Mouse (Mus musculus) lung, postnatal 10 days (tissue): ENCODE measurements around the gene Rnf144b.

ENCODE experiments used
- DNase-seq: peaks from one replicate; pipeline ENCODE4 v3.0.0; 2021

Gene Rnf144b

DNA sequence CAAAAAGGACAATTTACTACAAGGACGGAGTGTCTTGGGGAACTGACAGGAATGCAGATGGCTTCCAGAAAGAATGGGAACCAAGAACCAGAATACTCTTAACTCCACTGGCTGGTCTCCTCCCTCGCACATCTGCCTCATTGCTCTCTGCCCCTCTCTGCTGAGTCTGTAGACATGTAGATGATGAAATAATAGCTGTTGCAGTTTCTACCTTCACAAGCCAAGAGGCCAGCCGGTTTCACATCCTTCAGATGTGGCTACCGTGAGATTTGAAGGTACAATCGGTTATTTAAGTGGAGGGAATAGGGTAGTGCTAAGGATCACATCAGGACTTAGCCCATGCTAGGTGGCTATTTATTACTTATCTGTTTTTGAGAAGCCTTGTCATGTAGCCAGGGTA lies 59.9 kb downstream of the Rnf144b start:
- DNase-seq = no peak

DNA sequence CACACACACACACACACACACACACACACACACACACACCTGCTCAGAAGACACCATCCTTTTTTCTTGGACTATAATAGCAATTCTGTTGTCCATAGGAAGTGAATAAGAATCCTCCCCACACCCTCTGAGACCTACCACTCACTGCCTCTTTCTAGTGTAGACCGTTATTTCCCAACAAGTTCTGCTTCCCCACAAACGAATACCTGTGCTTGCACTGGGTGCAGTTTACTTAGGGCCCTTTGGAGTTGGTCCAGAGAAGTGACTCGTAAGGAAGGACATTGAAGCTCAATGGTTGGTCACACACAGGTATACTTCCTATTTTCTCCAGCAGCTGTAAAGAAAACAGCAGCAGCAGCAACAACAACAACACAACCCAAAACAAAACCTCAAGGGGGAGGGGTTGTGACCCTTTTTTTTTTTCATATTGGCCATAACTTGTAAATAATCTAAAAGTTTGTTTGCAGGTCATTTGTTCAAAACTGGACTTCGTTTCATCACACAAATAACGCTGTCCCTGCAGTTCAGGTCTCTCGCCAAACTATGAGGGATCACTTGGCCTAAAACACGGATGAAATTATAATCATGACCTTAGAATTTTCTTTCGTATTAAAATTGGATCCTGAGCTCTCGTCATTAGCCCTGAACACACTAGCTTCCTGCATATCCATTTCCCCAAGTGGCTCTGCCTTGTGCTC lies 60.7 kb downstream of the Rnf144b start:
- no peak for DNase-seq

DNA sequence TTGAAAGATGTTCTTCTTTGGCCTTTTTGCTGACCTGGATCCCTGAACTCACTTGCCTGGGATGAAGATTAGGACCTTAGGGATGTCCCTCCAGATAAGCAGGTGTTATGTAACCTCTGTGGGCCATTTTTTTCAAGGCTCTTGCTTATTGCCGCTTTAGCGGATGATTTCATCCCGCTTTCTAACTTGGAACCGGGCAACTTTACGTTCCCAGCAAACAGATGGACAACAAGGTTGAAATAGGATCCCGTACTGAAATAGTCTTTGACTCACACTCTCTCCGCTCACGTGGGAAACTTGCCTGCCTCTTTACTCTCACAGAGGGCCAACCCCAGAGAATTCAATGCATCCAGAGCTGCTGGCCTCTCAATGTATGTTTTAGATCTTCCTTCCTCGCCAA lies 61.3 kb downstream of the Rnf144b start:
- DNase-seq = no peak

DNA sequence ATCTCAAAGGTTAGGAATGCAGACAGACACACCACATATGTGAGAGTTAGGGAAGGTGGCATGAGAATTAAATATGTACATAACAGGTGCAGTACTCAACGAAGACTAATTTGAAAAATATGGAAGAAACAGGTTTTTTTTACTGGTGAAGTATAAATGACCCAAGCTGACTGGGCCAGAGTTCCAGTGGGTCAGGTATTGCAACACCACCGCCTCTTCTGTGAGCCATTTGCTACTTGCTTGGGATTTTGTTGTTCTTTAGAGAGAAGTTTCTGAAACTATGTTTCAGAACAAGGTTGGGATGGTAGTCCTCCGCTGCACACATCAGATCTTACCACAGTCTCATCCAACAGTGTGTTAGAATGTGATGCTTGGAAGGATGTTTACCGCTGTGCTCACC lies 65.4 kb downstream of the Rnf144b start:
- no peak for DNase-seq

DNA sequence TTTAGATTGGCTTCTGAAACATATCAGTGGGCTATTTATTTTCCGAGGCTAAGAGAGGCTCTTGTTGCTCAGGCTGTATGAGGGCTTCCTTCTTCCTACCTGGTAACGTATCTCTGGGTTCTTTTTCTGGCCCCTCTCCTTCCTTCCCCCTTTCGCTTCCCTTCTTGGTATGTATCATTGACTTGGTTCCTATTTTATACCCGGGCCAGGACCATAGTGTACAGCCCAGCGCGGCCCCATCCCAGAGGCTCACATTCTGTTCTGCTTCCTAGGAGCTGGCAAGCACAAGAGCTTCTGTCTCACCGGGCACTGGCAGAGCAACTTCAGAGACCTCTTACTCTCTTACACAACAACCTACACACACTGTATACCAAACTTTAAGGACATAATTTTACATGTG lies 67.5 kb downstream of the Rnf144b start:
- no peak for DNase-seq

DNA sequence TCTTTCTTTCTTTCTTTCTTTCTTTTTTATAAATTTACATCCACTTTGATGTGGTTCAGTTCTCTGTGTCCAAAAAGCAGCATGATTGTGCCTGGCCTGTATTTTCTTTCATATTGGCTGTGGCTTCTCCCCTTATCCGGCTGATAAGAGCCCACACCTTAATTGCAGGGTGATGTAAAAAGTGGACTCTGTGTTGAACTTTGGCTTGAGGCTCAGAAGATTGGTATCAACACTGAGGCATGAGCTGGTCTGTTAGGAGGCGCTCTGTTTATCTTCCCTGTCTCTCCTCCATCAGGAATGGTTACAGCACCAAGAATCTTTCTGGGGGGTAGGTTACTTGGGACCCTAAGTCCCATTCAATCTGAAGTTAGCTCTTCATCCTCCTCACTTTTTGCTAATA lies 69.7 kb downstream of the Rnf144b start:
- no peak for DNase-seq

DNA sequence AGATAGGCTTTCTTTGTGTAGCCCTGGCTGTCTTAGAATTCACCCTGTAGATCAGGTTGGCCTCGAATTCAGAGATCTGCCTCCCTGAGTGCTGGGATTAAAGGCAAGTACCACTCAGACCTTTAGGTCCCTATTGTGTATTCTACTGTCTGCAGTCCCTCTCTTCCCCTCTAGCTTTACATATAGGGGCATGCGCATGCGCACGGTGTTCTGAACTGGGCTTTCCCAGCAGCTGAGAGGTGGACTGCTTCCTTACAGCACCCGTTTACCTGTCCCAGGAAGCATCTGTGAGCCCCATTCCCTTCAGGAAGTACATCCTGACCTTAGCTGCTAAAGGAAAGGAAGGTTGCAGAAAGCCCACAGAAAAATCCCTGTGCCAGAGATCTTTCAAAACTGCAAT lies 70.3 kb downstream of the Rnf144b start:
- no peak for DNase-seq

DNA sequence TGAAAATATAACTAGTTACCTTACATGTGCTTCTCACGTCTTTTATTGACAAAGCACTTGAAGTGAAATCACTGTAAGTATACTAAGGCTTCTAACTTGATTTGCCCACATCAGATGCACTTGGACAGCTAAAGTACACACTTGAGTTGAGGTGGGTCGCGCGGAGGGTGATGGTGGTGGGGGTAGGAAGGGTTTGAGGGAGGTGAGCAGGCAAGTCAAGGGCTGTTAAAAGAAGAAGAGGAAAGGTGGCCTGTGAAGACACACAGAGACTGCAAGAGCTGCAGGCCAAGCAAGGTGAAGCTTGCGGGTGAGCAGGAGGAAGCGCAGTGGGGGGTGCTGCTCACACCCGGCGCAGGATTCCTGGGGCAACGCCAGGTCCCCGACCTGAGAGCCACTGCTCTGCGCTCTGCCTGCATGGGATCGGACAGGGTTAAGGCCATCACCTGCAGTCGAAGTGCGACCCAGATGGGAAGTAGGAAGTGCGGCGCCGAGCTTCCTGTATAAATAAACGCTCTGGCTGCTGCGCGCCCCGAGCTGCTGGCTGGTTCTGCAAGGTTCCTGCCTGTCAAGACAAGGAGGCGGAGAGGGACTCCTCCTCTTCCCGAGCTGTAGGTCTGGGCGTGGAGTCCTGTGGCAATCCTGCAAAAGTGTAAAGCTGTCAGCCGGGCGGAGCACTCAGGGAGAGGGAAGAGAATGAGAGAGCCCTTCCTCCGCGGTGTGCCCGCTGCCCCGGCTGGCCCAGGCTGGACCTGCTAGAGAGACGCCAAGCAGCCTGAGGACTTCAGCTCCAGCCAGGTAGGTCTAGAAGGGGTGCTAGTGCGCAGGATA lies 71.1 kb downstream of the Rnf144b start:
- peak; percentile 87 for DNase-seq

DNA sequence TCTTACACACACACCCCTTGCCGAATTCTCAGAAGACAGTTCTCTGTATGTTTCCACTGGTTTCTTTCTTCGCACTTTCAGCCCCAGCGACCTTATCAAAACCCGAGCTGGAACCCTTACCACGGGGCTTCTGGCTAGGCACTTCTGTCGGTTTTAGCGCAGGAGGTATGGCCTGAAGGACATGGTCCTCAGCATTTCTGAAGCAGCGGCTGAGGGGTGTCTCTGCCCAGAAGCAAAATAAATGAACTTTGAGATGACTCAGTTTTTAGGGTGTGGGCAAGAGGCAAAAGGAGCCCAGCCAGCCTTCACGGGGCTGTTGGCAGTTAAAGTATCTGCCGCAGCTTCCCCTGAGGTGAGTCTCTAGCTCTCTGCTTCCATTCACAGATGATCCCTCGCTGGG lies 72.2 kb downstream of the Rnf144b start:
- DNase-seq = no peak

DNA sequence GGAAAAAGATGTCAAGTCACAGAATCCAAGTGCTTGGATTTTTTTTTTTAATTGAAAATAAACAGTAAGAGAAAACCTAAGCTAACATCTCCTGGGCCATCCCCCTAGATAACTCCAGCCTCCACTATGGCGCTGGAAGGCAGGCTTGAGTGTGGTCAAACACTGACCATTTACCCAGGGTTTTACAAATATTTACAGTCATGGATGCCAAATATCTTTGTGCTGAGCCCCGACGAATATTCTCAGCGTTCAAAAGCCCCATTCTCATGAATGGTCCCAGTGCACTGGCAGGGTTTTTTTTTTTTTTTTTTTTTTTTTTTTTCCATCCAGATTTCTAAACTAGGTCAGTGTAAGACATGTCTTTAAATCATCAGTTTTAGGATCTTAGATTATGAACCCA lies 73.0 kb downstream of the Rnf144b start:
- DNase-seq = no peak

DNA sequence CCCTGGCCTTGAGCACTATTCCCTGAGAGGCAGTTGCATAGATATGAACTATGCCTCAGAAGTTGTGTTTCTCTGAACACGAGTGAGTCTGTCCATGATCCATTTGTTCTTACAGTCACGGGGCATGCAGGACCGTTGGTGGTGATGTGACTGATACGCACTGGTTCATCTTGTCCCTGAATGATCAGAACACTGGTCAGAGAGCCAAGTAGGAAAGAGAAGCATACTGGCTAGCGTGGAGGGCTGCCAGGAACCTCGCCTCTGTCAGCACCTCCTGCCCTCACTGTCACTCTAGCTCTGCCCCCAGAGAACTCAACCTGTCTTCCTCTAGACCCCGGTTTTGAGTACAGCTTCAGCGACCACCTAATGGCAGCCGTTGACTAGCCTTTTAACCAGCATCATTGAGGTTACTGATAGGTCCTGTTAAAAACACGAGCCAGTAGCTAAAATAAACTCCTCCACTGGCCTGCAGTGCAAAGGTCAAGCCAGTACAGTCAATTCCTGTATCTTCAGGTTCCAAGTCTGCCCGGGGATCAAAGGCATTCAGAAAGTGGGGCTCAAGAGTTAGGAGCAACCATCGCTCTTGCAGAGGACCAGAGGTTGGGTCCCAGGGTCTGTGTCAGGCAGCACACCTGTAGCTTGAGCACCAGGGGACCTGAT lies 77.7 kb downstream of the Rnf144b start:
- no peak for DNase-seq

DNA sequence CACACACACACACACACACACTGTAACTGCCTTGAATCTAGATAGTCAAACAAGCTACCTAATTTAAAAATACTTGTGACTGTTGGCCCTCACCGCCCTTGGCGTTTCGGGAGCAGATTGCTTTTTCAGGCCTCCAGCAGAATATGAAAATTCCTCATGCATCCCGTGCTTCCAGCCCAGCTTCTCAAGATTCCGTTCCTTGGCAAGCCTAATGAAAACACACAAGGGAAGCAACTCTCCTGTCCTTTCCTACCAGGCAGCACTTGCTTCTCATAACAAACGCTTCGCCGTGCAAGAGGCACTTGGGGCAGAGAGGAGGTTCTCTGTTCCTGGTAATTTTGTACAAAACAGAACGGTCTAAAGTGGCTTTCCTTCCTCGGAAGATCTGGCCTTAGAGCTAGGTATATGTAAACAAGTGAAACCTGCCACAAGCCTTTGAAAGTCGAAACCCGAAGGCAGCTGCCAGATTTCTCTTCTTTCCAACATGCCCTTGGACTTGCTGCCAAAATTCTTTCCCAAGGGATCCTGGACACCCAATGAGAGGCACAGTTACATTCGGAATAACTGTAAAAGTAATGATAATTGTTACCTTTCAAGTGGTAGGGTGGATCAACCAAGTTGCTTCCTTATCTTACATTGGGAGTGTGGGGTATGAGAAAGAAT lies 79.6 kb downstream of the Rnf144b start:
- peak; percentile 45 for DNase-seq

DNA sequence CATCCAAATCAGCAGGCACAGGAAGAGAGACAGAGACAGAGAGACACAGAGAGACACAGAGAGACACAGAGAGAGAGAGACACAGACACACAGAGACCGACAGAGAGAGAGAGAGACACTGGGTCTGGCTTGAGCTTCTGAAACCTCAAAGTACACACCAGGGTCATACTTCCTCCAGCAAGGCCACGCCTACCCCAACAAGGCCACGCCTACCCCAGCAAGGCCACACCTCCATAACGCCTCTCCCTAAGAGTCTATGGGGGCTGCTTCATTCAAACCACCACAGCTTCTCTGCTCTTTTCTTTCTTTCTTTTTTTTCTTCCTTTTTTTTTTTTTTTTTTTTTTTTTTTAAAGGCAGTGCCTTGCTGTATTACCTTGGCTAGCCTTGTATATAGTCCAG lies 88.0 kb downstream of the Rnf144b start:
- DNase-seq = no peak

DNA sequence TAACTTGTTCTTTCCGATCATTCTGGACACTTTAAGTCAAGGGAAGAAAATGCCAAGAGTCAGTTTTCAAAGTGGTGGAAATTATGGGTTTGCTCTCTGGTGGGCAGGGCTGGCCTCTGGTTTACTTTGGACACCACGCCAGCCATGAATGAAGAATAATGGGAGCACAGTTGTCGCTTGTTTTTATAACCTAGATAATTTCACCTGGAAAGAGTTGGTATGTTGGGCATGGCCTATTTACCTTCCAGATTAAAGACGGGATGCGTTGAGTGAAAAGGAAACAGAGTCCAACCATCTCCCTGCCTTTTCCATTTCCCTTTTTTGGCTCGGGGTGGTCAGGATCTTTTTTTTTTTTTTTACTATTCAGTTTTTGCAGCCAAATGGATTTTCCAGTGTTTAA lies 88.5 kb downstream of the Rnf144b start:
- no peak for DNase-seq

DNA sequence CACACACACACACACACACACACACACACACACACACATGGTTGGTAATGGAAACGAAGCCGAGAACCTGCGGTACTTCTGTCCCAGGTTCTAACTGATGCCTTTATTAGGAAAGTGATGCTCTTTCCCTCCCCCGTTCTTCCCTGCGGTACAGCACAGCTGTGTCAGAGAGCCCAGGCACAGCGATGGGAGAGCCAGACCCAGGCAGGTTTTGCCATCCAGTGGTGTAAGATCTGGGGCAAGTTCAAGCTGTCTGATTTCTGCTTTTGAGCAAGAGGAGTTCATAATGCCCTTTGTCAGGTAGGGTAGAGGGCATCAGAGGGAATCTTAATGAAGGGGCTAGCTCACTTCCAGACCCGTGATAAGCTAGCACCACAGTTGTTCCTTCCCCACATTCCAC lies 89.1 kb downstream of the Rnf144b start:
- no peak for DNase-seq

DNA sequence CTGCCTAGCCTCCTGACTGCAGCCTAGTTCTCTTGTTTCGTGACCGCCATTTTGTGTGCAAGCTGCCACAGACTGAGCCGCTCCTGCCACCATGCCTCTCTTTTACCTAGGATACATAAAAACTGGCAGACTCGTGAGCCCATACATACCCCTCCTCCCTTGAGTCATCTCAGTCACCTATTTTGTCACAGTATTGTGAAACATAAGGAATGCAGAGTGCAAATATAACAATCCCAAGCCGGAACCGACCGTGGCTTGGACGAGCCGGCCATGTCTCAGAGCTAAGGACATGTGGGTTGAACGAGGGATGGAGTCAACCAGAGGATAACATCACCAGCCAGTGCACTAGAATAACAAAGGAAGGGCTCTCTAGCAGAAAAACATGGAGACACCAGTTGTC lies 91.4 kb downstream of the Rnf144b start:
- DNase-seq = no peak

DNA sequence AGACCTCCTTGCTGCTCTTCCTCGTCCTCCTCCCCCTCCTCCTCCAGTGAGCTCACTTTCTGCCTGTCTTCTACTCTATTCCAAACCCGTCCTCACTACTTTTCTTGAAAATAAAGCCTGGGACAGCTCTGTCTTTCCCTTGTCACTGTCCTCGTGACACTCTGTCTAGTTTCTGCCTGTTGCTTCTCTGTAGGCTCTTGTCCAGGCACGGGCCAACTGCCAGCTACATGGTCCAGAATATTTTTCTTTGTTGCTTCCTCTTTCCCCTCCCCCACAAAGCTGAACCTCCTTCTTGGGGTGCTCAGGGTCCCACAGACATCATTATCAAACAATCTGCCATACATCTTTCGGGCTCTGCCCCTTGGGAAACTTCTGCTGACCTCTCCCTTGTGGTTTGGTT lies 92.4 kb downstream of the Rnf144b start:
- DNase-seq = peak; percentile 70

DNA sequence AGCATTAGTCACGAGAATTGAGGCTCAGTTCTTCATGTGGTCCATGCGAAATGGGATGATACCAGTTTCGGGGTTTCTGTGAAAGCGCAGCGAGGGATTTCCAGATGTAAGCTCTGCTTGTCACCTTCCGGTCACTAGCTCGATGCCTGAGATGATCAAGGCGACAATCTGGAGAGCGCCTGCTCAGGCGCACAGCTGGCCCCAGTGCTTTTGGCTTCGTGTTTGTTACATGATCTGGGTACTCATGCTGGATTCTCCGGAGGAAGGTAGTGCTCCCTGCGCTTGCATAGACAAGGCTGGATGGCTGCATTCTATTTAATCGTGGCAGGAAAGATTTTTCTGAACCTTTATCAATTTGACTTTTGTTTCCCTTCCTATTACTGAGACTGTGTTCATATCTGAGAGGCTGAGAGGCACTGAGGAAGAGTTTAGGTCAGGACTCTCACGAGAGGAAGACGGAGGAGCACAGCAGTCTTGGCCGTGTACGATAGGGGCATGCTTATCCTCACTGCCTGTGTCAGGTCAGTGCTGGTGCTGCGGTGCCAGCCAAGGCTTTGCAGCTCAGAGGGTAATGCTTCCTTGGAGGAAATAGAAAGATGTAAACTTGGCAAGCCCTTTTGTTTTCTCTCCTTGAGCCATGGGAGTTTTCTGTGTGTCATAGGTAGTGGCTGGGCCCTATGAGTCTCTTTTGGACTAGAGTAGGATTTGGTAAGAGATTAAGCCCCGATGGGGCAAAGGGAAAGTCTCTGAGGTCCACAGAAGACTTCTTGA lies 93.5 kb downstream of the Rnf144b start:
- peak; percentile 34 for DNase-seq

DNA sequence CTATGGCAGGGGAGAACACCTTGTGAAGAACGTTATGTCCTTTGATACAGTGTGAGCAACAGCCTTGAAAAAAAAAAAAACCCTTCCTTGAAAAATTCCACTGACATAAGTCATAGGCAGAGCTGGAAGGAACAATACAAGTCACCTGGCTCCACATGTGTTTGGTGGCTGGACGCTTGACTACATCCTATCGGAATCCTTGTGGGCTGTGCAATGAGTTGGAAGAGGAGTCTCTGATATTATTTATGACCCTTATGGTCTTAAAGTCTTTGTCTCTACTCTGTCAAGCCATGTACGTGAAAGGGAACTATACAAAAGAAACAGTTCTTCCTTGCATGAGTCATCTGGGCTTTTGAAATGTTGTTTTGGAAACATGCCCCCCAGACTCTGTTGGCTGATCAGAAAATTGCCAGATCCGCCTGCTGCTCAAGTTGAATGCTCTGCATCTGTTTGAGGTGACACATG lies 94.7 kb downstream of the Rnf144b start:
- DNase-seq = no peak

DNA sequence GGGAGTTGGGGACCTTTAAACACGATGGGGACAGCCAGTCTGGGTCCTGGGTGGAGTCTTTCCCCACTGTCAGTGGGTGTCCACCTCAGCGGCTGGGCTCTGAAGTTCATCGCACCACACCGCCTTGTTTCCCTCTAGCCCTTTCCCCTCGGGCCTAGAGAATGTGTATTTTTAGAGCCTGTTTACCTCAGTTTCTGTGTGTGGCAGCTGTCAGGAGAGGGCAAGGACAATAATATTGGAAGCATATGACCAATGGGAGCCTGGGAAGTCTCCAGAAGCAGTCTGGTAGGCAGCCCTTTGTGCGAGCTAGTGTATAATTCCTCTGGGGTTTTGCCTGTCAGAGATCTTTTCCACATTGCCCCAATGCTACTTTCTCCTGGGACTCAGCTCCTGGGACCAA lies 95.9 kb downstream of the Rnf144b start:
- no peak for DNase-seq

DNA sequence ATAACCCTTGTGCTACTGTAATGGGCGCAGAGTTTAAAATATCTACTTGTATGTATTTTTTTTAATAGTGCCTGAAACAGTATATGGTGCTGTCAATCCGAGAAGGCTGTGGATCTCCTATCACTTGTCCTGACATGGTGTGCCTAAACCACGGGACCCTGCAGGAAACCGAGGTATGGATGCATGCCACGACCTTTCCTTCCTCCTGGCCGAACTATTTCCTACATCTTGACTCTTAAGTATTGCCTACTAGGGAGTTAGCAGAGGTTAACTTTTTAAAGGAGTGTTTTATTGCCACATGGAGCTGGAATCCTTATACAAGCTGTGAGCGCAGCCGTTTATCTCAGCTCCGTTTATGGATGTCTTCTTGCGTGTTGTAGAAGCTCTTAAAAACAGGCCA lies 98.0 kb downstream of the Rnf144b start:
- DNase-seq = no peak
